Mouse (Mus musculus) erythroid progenitor cell, adult 5-6 weeks (primary cell): ENCODE measurements around the gene Dnaja3. TPM values are rescaled to one million over a fixed set of nuclear protein-coding genes. Genes with fewer than 3 reads are reported as not detected.

Source experiments
- ATAC-seq: replicated peaks from 2 replicates; pipeline ENCODE4 v1.8.0; 2016; ENCODE audit warnings: moderate number of reproducible peaks, mild to moderate bottlenecking, moderate TSS enrichment, inconsistent platforms; ENCODE audit not compliant: poor library complexity, low FRiP score, severe bottlenecking
- total RNA-seq, 2 experiments: library from RNA; stranded (forward) in 1 of 2; stranded (reverse) in 1 of 2; fragments of 150-400 nt in 1 of 2; fragments of 186-747, 209-891 nt in 1 of 2; gene quantifications; 2 replicates each; pipeline versions ENCODE4 v1.2.3 to v1.2.4; 2015 to 2017; ENCODE audit warnings: low replicate concordance in 2 of 2

The Dnaja3 gene
- total RNA-seq, 2 experiments from 2014 or later: 10.1 to 14.3 TPM

- ATAC-seq: no peak
Measured at GRCm38 (mm10) chr16:4640267-4641005, 647 bp downstream of the Dnaja3 start.

GRCm38 (mm10) chr16:4641119-4641838 is 1.5 kb downstream of the Dnaja3 start:
- ATAC-seq: no peak

GRCm38 (mm10) chr16:4642190-4642589 is 2.4 kb downstream of the Dnaja3 start:
- no peak for ATAC-seq

GRCm38 (mm10) chr16:4642937-4643336 is 3.1 kb downstream of the Dnaja3 start:
- ATAC-seq: no peak

GRCm38 (mm10) chr16:4643670-4644419 is 4.1 kb downstream of the Dnaja3 start:
- no peak for ATAC-seq

- no peak for ATAC-seq
Measured at GRCm38 (mm10) chr16:4645867-4646266, 6.1 kb downstream of the Dnaja3 start.

- no peak for ATAC-seq
Measured at GRCm38 (mm10) chr16:4646831-4647230, 7.0 kb downstream of the Dnaja3 start.

- ATAC-seq: no peak
Measured at GRCm38 (mm10) chr16:4647651-4648141, 7.9 kb downstream of the Dnaja3 start.

- ATAC-seq: no peak
Measured at GRCm38 (mm10) chr16:4648416-4649023, 8.7 kb downstream of the Dnaja3 start.

- 0 out of 2 replicates have a peak, but pooled peaks have one; percentile 28 for ATAC-seq
Measured at GRCm38 (mm10) chr16:4649211-4649610, 9.4 kb downstream of the Dnaja3 start.

GRCm38 (mm10) chr16:4649692-4650091 is 9.9 kb downstream of the Dnaja3 start:
- no peak for ATAC-seq

- no peak for ATAC-seq
Measured at GRCm38 (mm10) chr16:4650161-4650560, 10.4 kb downstream of the Dnaja3 start.

GRCm38 (mm10) chr16:4651081-4651480 is 11.3 kb downstream of the Dnaja3 start:
- ATAC-seq: no peak

GRCm38 (mm10) chr16:4651624-4652023 is 11.8 kb downstream of the Dnaja3 start:
- no peak for ATAC-seq

- ATAC-seq: no peak
Measured at GRCm38 (mm10) chr16:4652707-4653416, 13.1 kb downstream of the Dnaja3 start.

- no peak for ATAC-seq
Measured at GRCm38 (mm10) chr16:4654706-4655105, 14.9 kb downstream of the Dnaja3 start.

GRCm38 (mm10) chr16:4655251-4655734 is 15.5 kb downstream of the Dnaja3 start:
- no peak for ATAC-seq

- ATAC-seq: no peak
Measured at GRCm38 (mm10) chr16:4655764-4656570, 16.2 kb downstream of the Dnaja3 start.
